In genomic region chr5:90203168-90203567, GRCm38 (mm10) we compare ENCODE assay signal across 9 mouse cellular contexts. TPM values are rescaled to one million over a fixed set of nuclear protein-coding genes. Genes with fewer than 3 reads are reported as not detected.
DNase-seq lines count a peak whose midpoint lies in the region; ATAC-seq lines count a peak whose summit lies in the region.
"Had no signal": no experiment of that assay in that cellular context is flagged by ENCODE, and none has a peak within 500 bp of the region (broad histone marks: within the 10 kb centered on the region; RNA-seq: fewer than 3 reads in every experiment).

No protein-coding gene starts in this region.

- no peak overlapping the region for H3K9ac ChIP-seq in hindbrain, embryonic 12.5 days
- no peak overlapping the region for H3K9ac ChIP-seq in neural tube, embryonic 11.5 days (ENCODE audit: low read length)

- H3K4me2 ChIP-seq in hindbrain, embryonic 12.5 days (replicated peaks): no peak overlapping the region
- H3K4me2 ChIP-seq in neural tube, embryonic 11.5 days (ENCODE audit: low read depth): no peak overlapping the region

- no peak overlapping the region for H3K27ac ChIP-seq in hindbrain, embryonic 10.5 days
- H3K27ac ChIP-seq in hindbrain, embryonic 12.5 days: no peak overlapping the region
- no peak overlapping the region for H3K27ac ChIP-seq in neural tube, embryonic 11.5 days (ENCODE audit: low read depth, low read length)

- H3K36me3 ChIP-seq in hindbrain, embryonic 10.5 days: no peaks in the 10 kb centered on the region
- H3K36me3 ChIP-seq in hindbrain, embryonic 12.5 days: no peaks in the 10 kb centered on the region
- H3K36me3 ChIP-seq in neural tube, embryonic 11.5 days (ENCODE audit: control insufficient read depth, insufficient read depth, low read length): no peaks in the 10 kb centered on the region

- ATAC-seq in hindbrain, embryonic 12.5 days (ENCODE audit: low FRiP score): no peak
- peak; percentile 75 for ATAC-seq in erythroblast, adult 5-6 weeks (replicated peaks; ENCODE audit: low FRiP score, poor library complexity, severe bottlenecking)
- ATAC-seq in neural tube, embryonic 11.5 days (ENCODE audit: insufficient read depth, low FRiP score, low TSS enrichment): 0 out of 2 replicates have a peak, but pooled peaks have one; percentile 48

- H3K4me3 ChIP-seq in hindbrain, embryonic 10.5 days: no peak overlapping the region
- no peak overlapping the region for H3K4me3 ChIP-seq in hindbrain, embryonic 12.5 days
- H3K4me3 ChIP-seq in neural tube, embryonic 11.5 days (ENCODE audit: low read depth, low read length): no peak overlapping the region
- H3K4me3 ChIP-seq: erythroblast, embryonic 14.5 days had no signal

- no peaks in the 10 kb centered on the region for H3K4me1 ChIP-seq in hindbrain, embryonic 10.5 days (replicated peaks)
- H3K4me1 ChIP-seq in hindbrain, embryonic 12.5 days: no peaks in the 10 kb centered on the region
- H3K4me1 ChIP-seq in neural tube, embryonic 11.5 days (ENCODE audit: control insufficient read depth, insufficient read depth, low read length): no peaks in the 10 kb centered on the region

- no peaks in the 10 kb centered on the region for H3K27me3 ChIP-seq in hindbrain, embryonic 10.5 days (ENCODE audit: insufficient read depth, poor library complexity, severe bottlenecking)
- H3K27me3 ChIP-seq in hindbrain, embryonic 12.5 days: no peaks in the 10 kb centered on the region
- H3K27me3 ChIP-seq in neural tube, embryonic 11.5 days (ENCODE audit: control insufficient read depth, insufficient read depth, low read length): no peaks in the 10 kb centered on the region

- WGBS in hindbrain, embryonic 10.5 days: 31% methylated on average over 5 of the region's 5 CpGs
- 27% methylated on average over 5 of the region's 5 CpGs for WGBS in hindbrain, embryonic 12.5 days
- 21% methylated on average over 5 of the region's 5 CpGs for WGBS in neural tube, embryonic 11.5 days

- no peaks in the 10 kb centered on the region for H3K9me3 ChIP-seq in hindbrain, embryonic 10.5 days
- no peaks in the 10 kb centered on the region for H3K9me3 ChIP-seq in hindbrain, embryonic 12.5 days (replicated peaks)
- no peaks in the 10 kb centered on the region for H3K9me3 ChIP-seq in neural tube, embryonic 11.5 days (ENCODE audit: control insufficient read depth, low read length)

- peak; percentile 23 for DNase-seq in hindbrain, embryonic 10.5 days (ENCODE audit: low spot score)
- DNase-seq in CD4-positive helper T cell, adult 2 months (ENCODE audit: low read depth, low spot score): peak; percentile 69
- peak; percentile 47 for DNase-seq in T-cell, adult 2 months (ENCODE audit: low spot score)
- peak; percentile 57 to 61 for DNase-seq in kidney, postnatal 36 days
- no peak for DNase-seq in neural tube, embryonic 11.5 days (ENCODE audit: low spot score)
- no peak for DNase-seq in layer of hippocampus, adult 9-10 months (ENCODE audit: low spot score)

RNA-seq across cellular contexts. Expression of gene Cox18, which starts 20.6 kb away (rescaled TPM):
- 30.5 and 32.0 TPM in 2 replicates for polyA plus RNA-seq in hindbrain, embryonic 10.5 days (2016; fragmentation: Nextera tagmentation; extraction: Ambion mirVana)
- polyA plus RNA-seq in hindbrain, embryonic 12.5 days (2016; fragmentation: Nextera tagmentation; extraction: Ambion mirVana): 26.6 and 28.6 TPM in 2 replicates
- 8.4 and 13.4 TPM in 2 replicates for total RNA-seq in erythroblast, adult 5-6 weeks (2015; ENCODE audit: low replicate concordance)
- total RNA-seq in erythroblast, adult 5-6 weeks (2017; ENCODE audit: low replicate concordance): 2.8 TPM in 1 of 2 replicates, not detected in the other
- polyA plus RNA-seq in neural tube, embryonic 11.5 days (2014; fragmentation: Nextera tagmentation; extraction: Ambion mirVana): 29.0 and 29.2 TPM in 2 replicates

Comparison
In these comparisons a context has a peak if more than half of its experiments do, and no peak if none do; other contexts are left out.
1. DNase-seq: peak in hindbrain, embryonic 10.5 days (single experiment), CD4-positive helper T cell, adult 2 months (single experiment), T-cell, adult 2 months (single experiment) and kidney, postnatal 36 days (2 of 2); none in neural tube, embryonic 11.5 days (single experiment) and layer of hippocampus, adult 9-10 months (single experiment).